Mouse (Mus musculus) midbrain, embryonic 16.5 days (tissue): Measurements from ENCODE around the gene Gm13289. TPM values are rescaled to one million over a fixed set of nuclear protein-coding genes. Genes with fewer than 3 reads are reported as not detected.
"Not testable (repeated sequence)": the region's sequence is repeated elsewhere in the genome, so short reads cannot be mapped to it uniquely, and the experiment has no call there.

Experiments used
- ATAC-seq: fragments of 200-750 bp; cut with Nextera tagmentation; 2 replicates; pipeline ENCODE4 v1.8.0; 2017; ENCODE audit warnings: moderate TSS enrichment
- H3K27ac ChIP-seq: fragments of 300-500 bp; sonication (generic); 2 replicates; pipeline ENCODE4 v1.5.1; 2014; ENCODE audit warnings: mild to moderate bottlenecking, low read length, mixed read lengths
- H3K27me3 ChIP-seq: fragments of 300-500 bp; sonication (generic); 2 replicates; pipeline ENCODE4 v1.6.1; 2014; ENCODE audit warnings: low read depth, low read length, mixed read lengths; ENCODE audit not compliant: control insufficient read depth, insufficient read depth
- H3K36me3 ChIP-seq: fragments of 300-500 bp; sonication (generic); 2 replicates; pipeline ENCODE4 v1.6.1; 2014; ENCODE audit warnings: mild to moderate bottlenecking, low read length, moderate library complexity, mixed read lengths; ENCODE audit not compliant: control insufficient read depth, insufficient read depth
- H3K4me1 ChIP-seq: fragments of 300-500 bp; sonication (generic); 2 replicates; pipeline ENCODE4 v1.6.1; 2014; ENCODE audit warnings: mild to moderate bottlenecking, low read length, mixed read lengths; ENCODE audit not compliant: control insufficient read depth, insufficient read depth
- H3K4me2 ChIP-seq: fragments of 300-500 bp; sonication (generic); 2 replicates; pipeline ENCODE4 v1.6.1; 2014; ENCODE audit warnings: mild to moderate bottlenecking, low read length, mixed read lengths
- H3K4me3 ChIP-seq: fragments of 300-500 bp; sonication (generic); 2 replicates; pipeline ENCODE4 v1.5.1; 2014; ENCODE audit warnings: low read depth, mild to moderate bottlenecking, low read length, moderate library complexity, mixed read lengths
- H3K9ac ChIP-seq: fragments of 300-500 bp; sonication (generic); 2 replicates; pipeline ENCODE4 v1.6.1; 2014; ENCODE audit warnings: low read depth, low read length, mixed read lengths
- H3K9me3 ChIP-seq: fragments of 300-500 bp; sonication (generic); replicated peaks from 2 replicates; pipeline ENCODE4 v1.6.1; 2014; ENCODE audit warnings: mild to moderate bottlenecking, low read length, mixed read lengths; ENCODE audit not compliant: control insufficient read depth, poor library complexity, severe bottlenecking
- WGBS: fragments of 180-500 bp; shearing (Covaris S2); extraction: QIAGEN DNeasy Blood & Tissue Kit; methylation state at CpG from one replicate; pipeline ENCODE4 v1.1.7; 2014; 5-methylcytosine and 5-hydroxymethylcytosine counted together
- polyA plus RNA-seq: library from polyadenylated mRNA; unstranded; fragments of >200 nt; fragmentation: Nextera tagmentation; extraction: Ambion mirVana; gene quantifications from 2 replicates; pipeline ENCODE4 v1.2.1, GENCODE M21; 2015

Gene Gm13289
- polyA plus RNA-seq, result not detected in 2 replicates

DNA sequence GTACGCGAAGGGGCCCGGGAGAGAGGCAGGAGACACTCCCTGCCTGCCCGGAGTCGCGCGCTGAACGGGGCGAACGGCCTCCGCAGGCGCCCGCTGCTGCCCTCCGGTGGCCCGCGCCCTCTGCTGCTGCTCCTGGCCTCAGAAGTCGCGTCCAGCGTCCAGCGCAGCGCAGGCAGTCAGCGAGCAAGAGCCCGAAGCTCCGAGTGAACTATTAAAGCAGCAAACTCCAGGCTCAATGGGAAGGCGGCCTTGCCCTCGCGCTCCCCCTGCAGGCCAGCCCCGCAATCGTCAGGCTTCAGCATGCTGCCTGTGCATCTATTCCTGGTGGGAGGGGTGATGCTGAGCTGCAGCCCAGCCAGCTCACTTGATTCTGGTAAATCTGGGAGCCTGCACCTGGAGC is at the start of gene Gm13289:
TSS of gene Gm13289 (plus strand) at position 301 of the 400 bp plus-strand sequence.
- not testable (repeated sequence) for H3K9ac ChIP-seq, H3K27me3 ChIP-seq, H3K4me3 ChIP-seq, H3K36me3 ChIP-seq, H3K9me3 ChIP-seq, H3K27ac ChIP-seq, H3K4me2 ChIP-seq, ATAC-seq, H3K4me1 ChIP-seq
- WGBS, result no CpG with 5 or more reads among the region's 29 CpGs

GRCm38 (mm10) chr4:88727324-88727723 is 49.4 kb upstream of the Gm13289 start:
- 3% methylated on average over 1 of the region's 1 CpGs for WGBS
- no peak overlapping the region for H3K4me3 ChIP-seq
- no peak overlapping the region for H3K9ac ChIP-seq
- no peaks in the 10 kb centered on the region for H3K36me3 ChIP-seq
- H3K27ac ChIP-seq, result no peak overlapping the region
- H3K4me2 ChIP-seq, result no peak overlapping the region
- H3K4me1 ChIP-seq, result no peaks in the 10 kb centered on the region
- ATAC-seq, result no peak
- H3K27me3 ChIP-seq, result no peaks in the 10 kb centered on the region
- H3K9me3 ChIP-seq, result no peaks in the 10 kb centered on the region

DNA sequence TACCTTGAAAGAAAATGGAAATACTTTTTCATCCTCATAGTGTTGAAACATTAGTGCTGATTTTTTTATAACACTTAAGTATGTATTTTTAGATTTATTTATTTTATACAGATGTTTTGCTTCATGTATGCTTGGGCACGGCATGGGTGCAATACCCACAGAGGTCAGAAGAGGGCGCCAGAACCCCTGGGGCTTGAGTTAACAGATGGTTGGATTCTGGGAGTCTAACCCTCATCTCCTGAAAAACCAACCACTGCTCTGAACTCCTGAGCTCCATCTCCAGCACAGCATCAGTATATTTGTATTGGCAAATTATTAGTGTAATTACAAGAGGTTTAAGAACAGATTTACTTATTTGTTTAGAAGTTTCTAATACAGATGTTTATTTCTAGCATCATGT is 38.2 kb upstream of the Gm13289 start:
- WGBS, result 6% methylated on average over 2 of the region's 2 CpGs
- no peak overlapping the region for H3K4me2 ChIP-seq

GRCm38 (mm10) chr4:88739036-88739435 is 37.7 kb upstream of the Gm13289 start:
- ATAC-seq, result no peak
- Histone ChIP-seq H3K9me3 (no peaks in the 10 kb centered on the region), H3K9ac (no peak overlapping the region), H3K4me3 (no peak overlapping the region), H3K4me2 (no peak overlapping the region), H3K4me1 (no peaks in the 10 kb centered on the region), H3K27ac (no peak overlapping the region), H3K27me3 (no peaks in the 10 kb centered on the region), H3K36me3 (no peaks in the 10 kb centered on the region)
- 91% methylated on average over 6 of the region's 6 CpGs for WGBS

More for the DNA sequence above, 38.2 kb upstream of the Gm13289 start:
- Histone ChIP-seq H3K36me3 (no peaks in the 10 kb centered on the region), H3K4me3 (no peak overlapping the region), H3K9ac (no peak overlapping the region), H3K9me3 (no peaks in the 10 kb centered on the region), H3K4me1 (no peaks in the 10 kb centered on the region), H3K27ac (no peak overlapping the region), H3K27me3 (no peaks in the 10 kb centered on the region)
- no peak for ATAC-seq

- no peak for ATAC-seq
- no peaks in the 10 kb centered on the region for H3K27me3 ChIP-seq
- no peaks in the 10 kb centered on the region for H3K9me3 ChIP-seq
- H3K4me1 ChIP-seq, result no peaks in the 10 kb centered on the region
- H3K4me3 ChIP-seq, result no peak overlapping the region
- H3K4me2 ChIP-seq, result no peak overlapping the region
- H3K27ac ChIP-seq, result no peak overlapping the region
- no peak overlapping the region for H3K9ac ChIP-seq
- no peaks in the 10 kb centered on the region for H3K36me3 ChIP-seq
- WGBS, result 94% methylated on average over 4 of the region's 4 CpGs
Measured at GRCm38 (mm10) chr4:88741426-88741825, 35.3 kb upstream of the Gm13289 start.

- no peaks in the 10 kb centered on the region for H3K27me3 ChIP-seq
- no peaks in the 10 kb centered on the region for H3K4me1 ChIP-seq
- no peaks in the 10 kb centered on the region for H3K36me3 ChIP-seq
- no peak overlapping the region for H3K4me2 ChIP-seq
- no peak overlapping the region for H3K27ac ChIP-seq
- no peak overlapping the region for H3K9ac ChIP-seq
- no peak for ATAC-seq
- WGBS, result 74% methylated on average over 7 of the region's 7 CpGs
- no peaks in the 10 kb centered on the region for H3K9me3 ChIP-seq
- H3K4me3 ChIP-seq, result no peak overlapping the region
Measured at GRCm38 (mm10) chr4:88742771-88743371, 33.9 kb upstream of the Gm13289 start.

- H3K36me3 ChIP-seq, result no peaks in the 10 kb centered on the region
- H3K9me3 ChIP-seq, result no peaks in the 10 kb centered on the region
- H3K27ac ChIP-seq, result no peak overlapping the region
- H3K27me3 ChIP-seq, result no peaks in the 10 kb centered on the region
- ATAC-seq, result no peak
- no peaks in the 10 kb centered on the region for H3K4me1 ChIP-seq
- H3K4me3 ChIP-seq, result no peak overlapping the region
- H3K9ac ChIP-seq, result no peak overlapping the region
- no peak overlapping the region for H3K4me2 ChIP-seq
- 78% methylated on average over 3 of the region's 3 CpGs for whole genome bisulfite sequencing
Measured at GRCm38 (mm10) chr4:88744207-88744606, 32.5 kb upstream of the Gm13289 start.

DNA sequence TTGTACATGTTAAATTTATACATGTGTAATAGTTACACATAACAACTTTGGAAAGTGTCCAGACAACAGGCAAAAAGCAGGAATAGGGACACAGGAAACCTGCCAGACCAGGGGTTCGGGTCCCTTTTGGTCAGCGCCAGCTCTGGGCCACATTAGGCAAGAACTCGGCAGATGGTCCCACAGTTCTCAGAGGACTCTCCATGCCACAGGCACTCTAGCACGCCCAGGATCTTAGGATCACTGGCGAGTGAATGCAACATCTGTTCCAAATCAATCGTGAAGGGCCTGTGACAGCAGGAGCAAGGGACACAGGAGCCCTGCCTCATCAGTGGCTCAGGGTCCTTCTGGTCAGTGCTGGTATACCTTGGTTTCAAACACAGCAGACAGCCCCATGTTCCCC is 26.8 kb upstream of the Gm13289 start:
- Histone ChIP-seq H3K4me3 (no peak overlapping the region), H3K4me1 (no peaks in the 10 kb centered on the region), H3K27me3 (no peaks in the 10 kb centered on the region), H3K27ac (no peak overlapping the region), H3K9me3 (no peaks in the 10 kb centered on the region), H3K9ac (no peak overlapping the region), H3K4me2 (no peak overlapping the region), H3K36me3 (no peaks in the 10 kb centered on the region)
- no peak for ATAC-seq
- 65% methylated on average over 6 of the region's 6 CpGs for WGBS

DNA sequence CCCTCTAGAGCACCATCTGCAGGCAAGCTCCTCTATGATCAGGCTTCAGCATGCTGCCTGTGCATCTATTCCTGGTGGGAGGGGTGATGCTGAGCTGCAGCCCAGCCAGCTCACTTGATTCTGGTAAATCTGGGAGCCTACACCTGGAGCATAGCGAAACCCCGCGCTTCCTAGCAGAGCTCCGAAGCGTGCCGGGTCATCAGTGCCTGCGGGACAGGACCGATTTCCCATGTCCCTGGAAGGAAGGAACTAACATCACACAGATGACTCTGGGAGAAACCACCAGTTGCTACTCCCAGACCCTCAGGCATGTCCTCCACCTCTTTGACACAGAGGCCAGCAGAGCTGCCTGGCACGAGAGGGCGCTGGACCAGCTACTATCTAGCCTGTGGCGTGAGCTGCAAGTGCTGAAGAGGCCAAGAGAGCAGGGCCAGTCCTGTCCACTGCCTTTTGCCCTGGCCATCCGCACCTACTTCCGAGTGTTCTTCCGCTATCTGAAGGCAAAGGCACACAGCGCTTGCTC is 21.8 kb upstream of the Gm13289 start, which contains the start of gene Gm13271:
TSS of gene Gm13271 (plus strand) at position 51 of the 523 bp plus-strand sequence.
- not testable (repeated sequence) for H3K4me3 ChIP-seq, H3K27me3 ChIP-seq, H3K9me3 ChIP-seq, H3K27ac ChIP-seq, H3K4me2 ChIP-seq, H3K9ac ChIP-seq, H3K4me1 ChIP-seq, ATAC-seq, H3K36me3 ChIP-seq
- WGBS, result 77% methylated on average over 13 of the region's 15 CpGs
